Mouse (Mus musculus) heart, postnatal 4 days (tissue): Measurements from ENCODE around the gene Hoxb2. TPM values are rescaled to one million over a fixed set of nuclear protein-coding genes. Genes with fewer than 3 reads are reported as not detected.

Source experiments
- DNase-seq: peaks from one replicate; pipeline ENCODE4 v3.0.0; 2021
- total RNA-seq, 2 experiments: library from RNA; stranded (reverse); gene quantifications; 2 replicates each; pipeline ENCODE4 v1.2.3; 2021

Hoxb2 gene
- total RNA-seq: 1 to 10 TPM; 1.3 to 2.2 TPM

DNA sequence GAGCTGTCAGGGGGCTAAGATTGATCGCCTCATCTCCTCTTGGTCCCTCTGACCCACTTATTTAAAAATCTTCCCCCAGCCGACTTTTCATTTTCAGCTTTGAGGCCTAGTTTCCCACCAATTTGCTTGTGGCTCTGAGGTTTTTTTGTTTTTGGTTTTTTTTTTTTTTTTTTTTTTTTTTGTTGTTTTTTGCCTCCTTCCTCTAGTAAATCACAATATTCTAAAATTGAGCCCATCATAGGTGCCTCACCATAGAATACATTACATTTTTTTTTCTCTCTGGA, at the start of gene Hoxb2:
Gene Hoxb2, plus strand, starts transcription at position 185 of the 284 bp plus-strand sequence.
- DNase-seq: no peak

DNA sequence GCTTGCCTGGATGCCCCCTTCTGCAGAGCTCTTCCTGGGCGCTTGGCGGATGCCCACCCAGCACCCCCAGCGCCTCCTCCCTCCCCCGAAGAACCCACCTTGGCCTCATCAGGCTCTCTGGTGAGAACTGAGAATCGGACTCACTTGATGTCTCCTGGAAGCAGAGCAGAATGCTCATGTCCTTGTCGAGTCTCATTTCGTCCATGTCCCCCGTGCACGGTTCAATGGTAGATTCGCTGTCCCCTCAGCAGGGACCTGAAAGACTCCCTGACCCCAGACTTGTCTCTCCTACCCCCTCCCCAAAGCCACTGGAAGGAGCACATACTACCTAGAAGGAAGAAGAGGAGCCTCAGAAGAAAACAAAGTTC, 49.3 kb upstream of the Hoxb2 start:
- no peak for DNase-seq

DNA sequence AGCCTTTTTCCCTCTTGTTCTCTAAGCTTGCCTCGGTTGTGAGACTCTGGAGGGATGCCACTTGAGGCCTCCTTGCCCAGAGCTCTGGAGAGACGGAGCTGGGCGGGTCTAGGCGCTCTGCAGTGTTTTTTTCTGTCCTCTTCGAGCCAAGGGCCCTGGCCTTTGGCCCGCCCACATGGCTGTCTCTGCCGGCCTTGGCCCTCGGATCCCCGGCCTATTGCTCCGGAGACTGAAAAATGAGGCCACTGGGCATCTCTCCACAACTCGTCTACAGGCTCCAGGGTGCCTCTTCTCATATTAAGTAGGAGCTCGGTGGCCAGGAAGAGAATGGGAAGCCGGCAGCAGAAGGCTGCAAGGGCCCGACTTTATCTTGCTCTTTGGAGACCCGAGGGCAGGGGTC, 48.5 kb upstream of the Hoxb2 start:
- no peak for DNase-seq

GRCm38 (mm10) chr11:96302381-96303150, 47.8 kb upstream of the Hoxb2 start:
- DNase-seq: no peak

DNA sequence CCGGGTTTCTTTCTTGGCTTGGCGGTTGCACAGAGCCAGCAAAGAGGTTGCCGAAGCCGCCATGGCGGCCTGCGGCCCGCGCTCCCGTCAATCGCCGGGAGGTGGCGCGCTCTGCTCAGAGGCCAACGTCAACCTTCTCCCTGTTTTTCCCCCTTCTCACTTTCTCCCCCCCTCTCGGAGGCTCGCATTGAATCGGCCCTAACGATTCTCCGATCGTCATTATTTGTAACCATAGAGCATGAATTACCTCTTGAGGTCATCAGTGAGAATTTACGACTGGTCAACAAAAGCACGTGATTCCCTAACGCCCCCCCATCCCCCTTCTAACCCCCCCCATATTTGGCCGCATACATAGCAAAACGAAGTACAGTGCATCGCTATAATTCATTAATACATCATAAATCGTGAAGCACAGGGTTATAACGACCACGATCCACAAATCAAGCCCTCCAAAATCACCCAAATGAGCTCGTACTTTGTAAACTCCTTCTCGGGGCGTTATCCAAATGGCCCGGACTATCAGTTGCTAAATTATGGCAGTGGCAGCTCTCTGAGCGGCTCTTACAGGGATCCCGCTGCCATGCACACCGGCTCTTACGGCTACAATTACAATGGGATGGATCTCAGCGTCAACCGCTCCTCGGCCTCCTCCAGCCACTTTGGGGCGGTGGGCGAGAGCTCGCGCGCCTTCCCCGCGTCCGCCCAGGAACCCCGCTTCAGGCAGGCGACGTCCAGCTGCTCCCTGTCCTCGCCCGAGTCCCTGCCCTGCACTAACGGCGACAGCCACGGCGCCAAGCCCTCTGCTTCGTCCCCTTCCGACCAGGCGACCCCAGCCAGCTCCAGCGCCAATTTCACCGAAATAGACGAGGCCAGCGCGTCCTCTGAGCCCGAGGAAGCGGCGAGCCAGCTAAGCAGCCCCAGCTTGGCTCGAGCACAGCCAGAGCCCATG, 46.9 kb upstream of the Hoxb2 start, which contains the start of gene Hoxb5:
Gene Hoxb5, plus strand, starts transcription at position 186 of the 949 bp plus-strand sequence.
- DNase-seq: peak; percentile 82

DNA sequence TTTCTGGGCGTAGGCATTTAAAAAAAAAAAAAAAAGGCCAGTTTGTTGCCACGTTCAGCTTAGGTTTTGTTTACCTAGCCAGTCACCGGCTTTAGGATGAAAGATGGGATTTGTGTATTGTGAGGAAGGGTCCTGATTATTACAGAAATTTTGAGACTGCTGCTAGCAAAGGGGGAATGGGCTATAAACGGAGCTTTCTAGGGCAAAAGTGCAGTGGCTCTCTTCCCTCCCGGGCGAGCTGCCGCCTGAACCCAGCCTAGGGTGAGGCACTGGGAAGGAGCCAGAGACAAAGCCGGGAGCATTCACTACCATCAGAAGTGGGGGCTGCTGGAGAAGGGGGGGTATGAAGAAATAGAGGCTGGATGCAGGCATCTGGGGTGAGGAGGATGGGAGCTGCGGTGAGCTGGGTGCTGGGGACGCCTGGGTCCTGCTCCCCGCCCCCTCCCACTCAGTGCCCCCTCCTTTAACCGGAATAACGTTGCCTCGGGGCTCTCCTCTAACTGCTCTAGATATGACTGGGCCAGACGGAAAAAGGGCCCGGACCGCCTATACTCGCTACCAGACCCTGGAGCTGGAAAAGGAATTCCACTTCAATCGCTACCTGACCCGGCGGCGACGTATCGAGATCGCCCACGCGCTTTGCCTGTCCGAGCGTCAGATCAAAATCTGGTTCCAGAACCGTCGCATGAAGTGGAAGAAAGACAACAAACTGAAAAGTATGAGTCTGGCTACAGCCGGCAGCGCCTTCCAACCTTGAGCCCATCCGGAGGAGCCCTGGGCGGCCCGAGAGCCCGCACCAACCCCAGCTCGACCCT, 45.7 kb upstream of the Hoxb2 start:
- no peak for DNase-seq

DNA sequence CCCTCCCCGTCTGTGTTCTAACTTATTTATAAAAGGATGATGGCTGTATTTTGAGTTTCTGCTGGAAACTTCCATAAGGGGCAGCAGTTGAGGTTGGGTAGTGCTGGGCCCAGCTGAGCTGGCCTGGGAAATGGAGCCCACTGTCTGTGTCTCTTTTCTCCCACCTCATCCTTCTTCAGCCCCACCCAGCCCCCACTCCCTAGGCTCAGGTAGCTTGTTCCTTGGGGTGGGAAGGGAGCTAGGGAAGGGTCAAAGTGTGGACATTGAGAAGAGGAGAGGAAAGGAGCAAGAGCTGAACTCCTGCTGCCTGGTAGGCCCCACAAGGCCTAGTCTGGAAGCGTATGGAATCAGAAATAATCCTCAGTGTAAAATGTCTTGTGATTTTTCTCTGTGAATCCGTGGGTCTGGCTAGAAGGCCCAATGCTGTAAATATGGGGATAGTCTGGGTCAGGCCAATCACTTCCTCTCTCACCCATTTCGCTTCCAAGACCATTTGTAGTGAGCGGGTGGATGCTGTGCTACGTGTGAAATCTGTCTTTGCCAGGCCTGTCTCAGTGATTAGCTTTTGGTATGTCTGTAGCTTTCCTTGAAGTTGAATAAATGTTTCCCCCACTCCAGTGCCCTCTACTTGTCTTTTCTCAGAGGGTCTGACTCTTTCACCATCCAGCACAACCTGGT, 44.7 kb upstream of the Hoxb2 start:
- DNase-seq: no peak

GRCm38 (mm10) chr11:96306183-96306907, 44.0 kb upstream of the Hoxb2 start:
- DNase-seq: no peak

DNA sequence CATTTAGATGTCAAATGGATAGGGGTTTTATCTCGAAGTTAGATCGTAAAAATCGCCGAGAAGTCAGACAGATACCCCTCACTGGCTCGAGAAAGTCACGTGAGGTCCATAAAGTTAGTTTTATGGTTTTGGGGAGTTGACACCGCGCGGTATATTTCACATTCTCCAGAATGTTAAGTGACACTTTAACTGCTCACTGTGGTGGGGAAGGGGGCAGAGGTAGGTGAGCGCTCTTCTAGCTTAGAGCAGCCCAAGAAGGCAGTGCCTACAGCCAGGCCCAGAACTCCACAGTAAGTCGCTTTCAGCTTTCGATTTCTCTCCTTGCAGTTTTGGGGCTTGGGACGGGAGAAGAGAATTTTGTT, 43.4 kb upstream of the Hoxb2 start:
- no peak for DNase-seq

- no peak for DNase-seq
Measured at GRCm38 (mm10) chr11:96308763-96309162, 41.6 kb upstream of the Hoxb2 start.

- no peak for DNase-seq
Measured at GRCm38 (mm10) chr11:96309288-96309687, 41.0 kb upstream of the Hoxb2 start.

GRCm38 (mm10) chr11:96310183-96310938, 40.0 kb upstream of the Hoxb2 start:
- DNase-seq: no peak

DNA sequence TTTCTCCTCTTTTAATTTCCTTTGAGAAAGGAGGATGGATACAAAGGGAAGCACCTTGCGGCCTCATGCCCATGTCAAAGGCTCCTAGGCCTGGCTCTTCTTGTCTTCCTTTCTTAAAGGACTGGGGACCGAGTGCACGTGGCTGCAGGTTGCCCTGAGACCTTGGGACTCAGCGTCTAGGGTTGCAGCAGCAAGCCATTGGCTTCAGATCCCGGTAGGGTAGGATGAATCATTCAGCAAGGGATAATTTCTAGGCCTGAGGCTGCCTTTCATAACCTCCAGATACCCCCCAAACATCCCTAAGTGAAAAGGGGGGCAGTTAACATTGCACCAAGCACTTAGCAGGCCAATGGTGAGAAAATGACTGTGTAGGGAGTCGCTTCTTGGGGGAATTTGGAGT, 39.2 kb upstream of the Hoxb2 start:
- DNase-seq: no peak

- peak; percentile 70 for DNase-seq
Measured at GRCm38 (mm10) chr11:96311520-96312417, 38.6 kb upstream of the Hoxb2 start.

- no peak for DNase-seq
Measured at GRCm38 (mm10) chr11:96313134-96313533, 37.2 kb upstream of the Hoxb2 start.

GRCm38 (mm10) chr11:96313806-96314428, 36.4 kb upstream of the Hoxb2 start:
- DNase-seq: no peak

DNA sequence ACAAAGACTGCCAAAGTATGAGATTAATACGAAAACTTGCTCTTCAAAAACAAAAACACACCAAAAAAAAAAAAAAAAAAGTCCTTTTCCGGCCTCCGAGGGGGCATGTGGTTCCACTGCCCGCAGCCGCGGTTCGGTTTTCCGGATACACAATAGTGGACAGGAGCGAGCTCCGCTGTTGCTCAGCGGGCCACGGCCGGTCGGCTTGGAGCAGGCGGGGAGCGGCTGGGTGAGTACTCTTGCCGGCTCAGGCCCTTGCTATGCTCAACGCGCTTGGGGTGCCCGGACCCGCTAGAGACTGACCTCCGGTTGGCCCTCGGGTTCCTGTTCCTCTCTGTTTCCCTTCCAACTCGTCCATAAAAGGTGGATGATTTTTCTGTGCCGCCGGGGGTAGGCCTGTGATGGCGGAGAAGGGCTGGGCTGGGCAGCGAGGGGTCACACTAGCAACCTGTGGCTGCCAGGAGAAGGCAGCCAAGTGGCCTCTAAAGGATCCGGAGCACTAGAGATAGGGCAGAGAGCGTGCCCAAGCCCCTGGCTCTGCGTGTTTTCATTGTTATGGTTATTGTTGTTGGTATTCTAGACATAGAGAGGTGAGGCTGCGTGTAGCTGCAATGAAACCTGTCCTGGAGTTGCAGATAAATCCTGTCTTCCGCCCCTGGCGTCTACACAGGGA, 35.5 kb upstream of the Hoxb2 start:
- DNase-seq: no peak

- DNase-seq: no peak
Measured at GRCm38 (mm10) chr11:96315344-96315681, 35.0 kb upstream of the Hoxb2 start.
